Mouse (Mus musculus): ENCODE data around the gene Adat3.
"Not testable (repeated sequence)": the region's sequence is repeated elsewhere in the genome, so short reads cannot be mapped to it uniquely, and the experiment has no call there.

Adat3 gene

DNA sequence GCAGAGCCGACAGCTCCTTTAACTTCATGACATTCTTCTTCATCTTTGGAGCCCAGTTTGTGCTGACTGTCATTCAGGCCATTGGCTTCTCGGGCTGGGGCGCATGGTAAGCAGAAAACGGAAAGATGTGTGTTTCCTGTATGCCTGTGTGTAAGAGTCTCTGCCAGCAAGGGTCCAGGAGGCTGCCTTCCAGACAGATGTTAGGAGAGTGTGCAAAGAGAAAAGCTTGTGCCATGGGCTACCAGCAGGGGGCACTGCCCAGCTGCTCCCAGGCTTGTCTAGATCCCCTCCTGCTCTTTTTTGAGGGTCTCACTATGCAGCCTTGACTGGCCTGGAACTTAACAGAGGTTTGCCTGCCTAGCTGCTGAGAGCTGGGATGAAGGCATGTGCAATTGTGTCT is 8.3 kb downstream of the Adat3 start:
- DNase-seq, result peak; percentile 49 to 52

DNA sequence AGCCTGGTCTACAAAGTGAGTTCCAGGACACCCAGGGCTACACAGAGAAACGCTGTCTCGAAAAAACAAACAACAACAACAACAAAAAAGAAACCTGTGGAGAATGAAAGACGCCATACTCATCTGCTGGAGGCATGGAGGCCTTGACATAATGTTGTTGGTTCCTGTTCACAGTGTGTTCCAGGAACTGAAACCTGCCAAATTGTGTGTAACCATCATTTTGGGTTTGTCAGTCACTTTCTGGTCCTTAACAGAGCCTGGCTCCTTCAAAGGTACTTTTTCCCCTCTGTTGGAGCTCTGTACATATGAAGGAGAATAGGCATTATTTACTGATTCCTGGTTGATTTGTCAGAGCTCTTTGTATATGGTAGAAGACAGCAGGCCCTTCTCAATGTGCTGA is 9.2 kb downstream of the Adat3 start:
- no peak for DNase-seq

DNA sequence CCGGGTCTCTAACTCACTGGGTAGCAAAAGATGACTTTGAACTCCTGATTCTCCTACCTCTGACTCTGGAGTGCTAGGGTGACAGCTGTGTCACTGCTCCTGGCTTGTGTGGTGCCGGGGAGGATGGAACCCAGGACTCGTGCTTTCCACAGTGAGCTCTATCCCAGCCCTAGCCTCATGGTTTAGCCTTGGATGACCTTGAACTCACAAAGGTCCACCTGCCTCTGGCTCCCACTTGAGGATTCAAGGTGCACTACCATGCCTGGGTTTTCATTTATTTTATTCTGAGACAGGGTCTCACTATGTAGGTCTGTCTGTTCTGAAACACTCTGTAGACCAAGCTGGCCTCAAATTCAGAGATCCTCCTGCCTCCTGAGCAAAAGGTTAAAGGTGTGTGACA is 11.1 kb downstream of the Adat3 start:
- DNase-seq, result no peak

DNA sequence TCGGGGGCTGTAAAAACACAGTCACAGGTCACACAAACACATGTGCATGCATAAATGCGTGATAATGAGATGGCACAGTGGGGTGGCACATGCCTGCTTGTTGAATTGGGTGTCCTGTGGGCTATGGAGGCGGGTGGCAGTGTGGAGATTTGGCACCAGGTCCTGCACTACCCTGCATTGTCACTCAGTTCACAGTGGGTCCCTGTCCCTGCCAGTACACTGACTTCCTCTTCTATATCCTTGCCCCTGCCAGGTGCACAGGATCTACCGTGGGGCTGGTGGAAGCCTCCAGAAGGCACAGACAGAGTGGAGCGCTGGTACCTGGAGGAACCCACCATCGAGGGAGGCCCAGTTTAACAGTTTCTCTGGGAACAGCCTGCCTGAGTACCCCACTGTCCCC is 11.7 kb downstream of the Adat3 start:
- DNase-seq, result no peak

DNA sequence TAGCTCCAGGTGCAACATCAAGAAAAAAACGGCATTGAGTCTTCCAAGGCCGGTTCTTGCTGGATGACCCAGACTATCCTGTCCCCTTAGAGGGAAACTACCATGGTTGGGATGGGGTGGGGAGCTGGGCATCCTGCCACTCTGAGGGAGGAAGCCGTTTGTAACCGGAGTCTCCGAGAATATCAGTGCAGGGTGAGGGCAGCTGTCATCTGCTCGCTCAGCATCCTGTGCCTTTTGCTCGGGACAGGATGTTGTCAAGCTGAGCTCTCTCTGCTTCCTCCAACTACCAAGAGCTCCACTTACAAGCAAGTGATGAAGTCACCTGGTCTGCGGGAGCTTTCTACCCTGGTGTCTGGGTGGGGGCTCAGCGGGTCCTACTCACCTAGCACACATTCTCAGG is 15.5 kb downstream of the Adat3 start:
- no peak for DNase-seq

DNA sequence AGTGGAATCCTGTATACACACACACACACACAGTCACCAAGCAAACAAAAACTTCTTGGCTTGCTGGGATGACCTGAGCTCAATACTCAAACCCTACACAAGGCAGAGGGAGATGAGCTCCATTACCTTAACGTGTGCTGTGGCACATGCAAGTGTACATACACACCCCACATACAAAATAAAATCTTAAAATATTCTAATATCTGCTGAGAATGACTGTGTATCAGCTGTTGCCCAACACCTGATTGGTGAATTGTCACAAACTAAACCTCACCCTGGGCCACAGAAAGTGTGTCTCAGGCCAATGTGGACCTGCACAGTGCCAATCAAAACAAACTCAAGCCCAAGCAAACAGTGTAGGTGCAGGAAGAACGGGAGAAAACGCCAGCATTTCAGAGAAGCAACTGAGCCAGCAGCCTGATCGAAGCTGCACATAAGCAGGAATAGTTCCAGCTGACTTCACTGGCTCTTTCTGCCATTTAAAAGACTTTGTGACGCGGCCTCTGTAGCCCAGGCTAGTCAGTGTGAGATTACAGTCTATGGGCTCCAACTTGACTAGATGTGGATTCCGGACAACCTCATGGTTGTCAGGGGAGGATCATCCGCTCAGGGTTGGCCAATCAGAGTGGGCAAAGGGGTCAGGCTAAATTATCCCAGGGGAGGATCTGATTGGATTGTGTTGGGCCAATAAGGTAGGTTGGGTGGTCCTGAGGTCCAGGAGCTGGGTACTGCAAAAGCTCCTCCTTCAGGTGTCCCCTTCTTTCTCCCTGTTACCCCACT is 17.0 kb downstream of the Adat3 start:
- no peak for DNase-seq

DNA sequence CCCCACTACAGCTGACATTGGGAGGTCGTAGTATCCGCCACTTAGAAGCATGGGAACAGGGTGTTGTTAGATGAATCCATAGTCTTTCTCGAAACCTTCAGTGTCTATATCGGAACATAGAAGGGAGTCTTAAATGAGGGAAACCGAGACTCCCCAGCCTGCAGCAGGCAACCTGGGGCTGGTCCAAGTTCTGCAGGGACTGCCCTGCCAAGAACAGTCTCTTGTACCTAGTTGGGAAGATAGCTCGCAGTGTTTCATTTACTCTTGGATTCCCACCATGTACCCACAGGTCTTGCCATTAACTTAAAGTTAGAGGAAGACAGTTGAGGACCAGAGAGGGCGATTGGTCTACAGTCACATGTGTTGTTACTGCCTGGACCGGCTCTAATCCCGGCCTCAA is 17.7 kb downstream of the Adat3 start:
- no peak for DNase-seq

GRCm38 (mm10) chr10:80620796-80621689 is 18.4 kb downstream of the Adat3 start:
- no peak for DNase-seq

GRCm38 (mm10) chr10:80621690-80621939 is 18.9 kb downstream of the Adat3 start:
- DNase-seq, result no peak

GRCm38 (mm10) chr10:80621940-80622660 is 19.4 kb downstream of the Adat3 start:
- peak; percentile 99 for DNase-seq

DNA sequence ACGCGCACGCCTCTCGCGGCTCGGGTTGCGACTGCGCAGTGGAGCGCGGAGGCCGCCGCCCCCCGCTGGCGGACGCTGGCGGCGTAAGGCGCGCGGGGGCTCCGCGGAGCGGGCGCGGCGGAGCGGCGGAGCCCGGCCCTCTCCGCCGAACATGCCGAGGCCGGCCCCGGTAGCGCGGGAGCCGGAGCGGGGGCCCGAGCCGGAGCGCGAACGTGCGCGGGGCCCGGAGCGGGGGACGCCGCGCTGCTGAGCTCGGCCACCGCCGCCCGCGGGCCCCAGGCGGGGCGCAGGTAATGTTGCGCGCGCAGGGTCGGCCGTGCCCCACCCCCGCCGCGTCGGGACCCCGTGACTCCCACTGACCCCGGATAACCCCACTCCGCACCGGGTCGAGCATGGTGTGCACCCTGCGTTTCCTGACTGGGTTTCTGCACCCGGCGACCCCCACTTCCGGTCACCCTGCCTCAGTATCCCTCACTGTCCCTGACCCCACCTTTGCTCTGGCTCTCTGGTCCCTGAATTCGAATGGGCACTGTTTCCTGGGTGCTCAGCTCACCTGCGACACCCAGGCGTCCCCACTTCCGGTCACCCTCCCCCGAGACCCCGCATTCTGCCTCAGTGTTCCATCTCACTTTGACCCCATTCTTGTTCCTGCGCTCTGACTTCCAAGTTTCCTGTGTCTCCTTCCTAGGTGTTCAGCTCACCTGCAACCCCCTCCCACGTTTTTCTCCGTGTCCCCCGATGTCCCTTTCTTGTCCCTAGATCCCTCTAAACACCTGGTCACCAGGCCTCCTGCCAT is 20.2 kb downstream of the Adat3 start, which contains the start of gene Csnk1g2:
Gene Csnk1g2, plus strand, starts transcription at position 178 of the 796 bp plus-strand sequence.
- DNase-seq, result peak in 1 of 2 experiments; percentile 49

GRCm38 (mm10) chr10:80623457-80624191 is 20.9 kb downstream of the Adat3 start:
- peak; percentile 52 to 59 for DNase-seq

- DNase-seq, result no peak
Observed at GRCm38 (mm10) chr10:80625764-80626163, 23.1 kb downstream of the Adat3 start.

- DNase-seq, result no peak
Observed at GRCm38 (mm10) chr10:80627685-80628084, 25.0 kb downstream of the Adat3 start.

GRCm38 (mm10) chr10:80628925-80629324 is 26.2 kb downstream of the Adat3 start:
- DNase-seq, result no peak

- DNase-seq, result no peak
Observed at GRCm38 (mm10) chr10:80635345-80635744, 32.7 kb downstream of the Adat3 start.

GRCm38 (mm10) chr10:80646936-80647335 is 44.3 kb downstream of the Adat3 start:
- no peak for DNase-seq

- not testable (repeated sequence) for DNase-seq
Observed at GRCm38 (mm10) chr10:80649910-80650309, 47.2 kb downstream of the Adat3 start.

GRCm38 (mm10) chr10:80650392-80650791 is 47.7 kb downstream of the Adat3 start:
- DNase-seq, result no peak

DNA sequence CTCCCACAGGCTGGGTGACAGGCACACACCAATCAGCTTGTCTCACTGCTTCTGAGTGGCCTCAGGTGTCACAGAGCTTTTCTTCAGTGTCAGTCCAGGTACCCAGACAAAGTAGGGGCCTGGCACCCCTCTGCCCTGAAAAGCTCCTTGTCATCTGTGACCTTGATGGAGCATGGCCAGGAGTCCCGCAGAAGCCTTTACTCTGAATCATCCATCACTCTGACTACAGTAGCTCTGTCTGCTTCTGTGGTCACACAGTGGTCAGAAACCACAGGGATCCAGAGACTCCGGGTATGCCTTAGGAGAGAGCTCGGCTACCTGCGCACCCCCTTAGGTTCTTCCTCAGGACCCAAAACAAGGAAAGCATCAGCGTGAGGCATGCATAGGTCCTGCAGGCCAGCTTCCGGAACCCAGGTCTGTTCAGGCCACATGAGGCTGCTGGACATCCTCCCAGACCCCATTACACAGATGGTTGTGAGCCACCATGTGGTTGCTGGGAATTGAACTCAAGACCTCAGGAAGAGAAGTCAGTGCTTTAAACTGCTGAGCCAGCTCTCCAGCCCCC is 50.6 kb downstream of the Adat3 start:
- DNase-seq, result no peak

- no peak for DNase-seq
Observed at GRCm38 (mm10) chr10:80654866-80655265, 52.2 kb downstream of the Adat3 start.
